ENCODE assay signal across 9 mouse cellular contexts in genomic region chr8:122285727-122286126, GRCm38 (mm10). TPM values are rescaled to one million over a fixed set of nuclear protein-coding genes. Genes with fewer than 3 reads are reported as not detected.
DNase-seq lines count a peak whose midpoint lies in the region; ATAC-seq lines count a peak whose summit lies in the region.
"Had no signal": no experiment of that assay in that cellular context is flagged by ENCODE, and none has a peak within 500 bp of the region (broad histone marks: within the 10 kb centered on the region; RNA-seq: fewer than 3 reads in every experiment).

No protein-coding gene starts in this region.

- no peaks in the 10 kb centered on the region for H3K9me3 ChIP-seq in kidney, embryonic 14.5 days (ENCODE audit: control insufficient read depth, low read length)
- H3K9me3 ChIP-seq: embryonic facial prominence, embryonic 12.5 days had no signal

- no peak for DNase-seq in kidney, adult 11 months
- DNase-seq in CD4-positive helper T cell, adult 2 months (ENCODE audit: low read depth, low spot score): peak; percentile 74
- DNase-seq in NIH3T3 (ENCODE audit: low read depth): peak; percentile 22
- peak; percentile 69 to 81 for DNase-seq in natural killer cell, adult 2 months (ENCODE audit: low spot score in 2 of 2)
- no peak for DNase-seq in frontal cortex, postnatal 25 days (ENCODE audit: low spot score in 2 of 2)
- no peak for DNase-seq in frontal cortex, postnatal 10 days (ENCODE audit: low spot score in 2 of 2)
- DNase-seq: adrenal gland, postnatal 10 days had no signal

- H3K4me3 ChIP-seq in kidney, embryonic 14.5 days (ENCODE audit: low read length): 0 out of 2 replicates have a peak overlapping the region, but pooled peaks have one; percentile 70

- 55% methylated on average over 6 of the region's 6 CpGs for WGBS in kidney, embryonic 14.5 days

- no peak overlapping the region for H3K27ac ChIP-seq in kidney, embryonic 14.5 days (ENCODE audit: low read depth, low read length)
- H3K27ac ChIP-seq: embryonic facial prominence, embryonic 12.5 days had no signal

- peaks cover 5% of the 10 kb centered on the region; the same call in 1 of the 2 replicates for H3K27me3 ChIP-seq in kidney, embryonic 14.5 days (ENCODE audit: control insufficient read depth, insufficient read depth, low read length)

- 0 out of 2 replicates have a peak overlapping the region, but pooled peaks have one; percentile 13 for H3K9ac ChIP-seq in kidney, embryonic 14.5 days (ENCODE audit: low read depth, low read length)
- H3K9ac ChIP-seq: embryonic facial prominence, embryonic 12.5 days had no signal

- no peaks in the 10 kb centered on the region for H3K36me3 ChIP-seq in kidney, embryonic 14.5 days (ENCODE audit: control insufficient read depth, insufficient read depth, low read length)
- H3K36me3 ChIP-seq: embryonic facial prominence, embryonic 12.5 days had no signal

- H3K4me2 ChIP-seq in kidney, embryonic 14.5 days (replicated peaks; ENCODE audit: low read depth, low read length): no peak overlapping the region

- H3K4me1 ChIP-seq in kidney, embryonic 14.5 days (ENCODE audit: control insufficient read depth, insufficient read depth, low read length): peaks cover 32% of the 10 kb centered on the region

- no peak for ATAC-seq in kidney, embryonic 14.5 days (ENCODE audit: low FRiP score, low TSS enrichment)

RNA-seq across cellular contexts. Expression of gene Zfpm1, which starts 3.8 kb away (rescaled TPM):
- 2.7 and 2.8 TPM in 2 replicates for polyA plus RNA-seq in kidney, embryonic 14.5 days (2014; fragmentation: Nextera tagmentation; extraction: Ambion mirVana)

Comparison
In these comparisons a context has a peak if more than half of its experiments do, and no peak if none do; other contexts are left out.
1. DNase-seq: peak in CD4-positive helper T cell, adult 2 months (single experiment), NIH3T3 (single experiment) and natural killer cell, adult 2 months (2 of 2); none in kidney, adult 11 months (single experiment), frontal cortex, postnatal 25 days (0 of 2) and frontal cortex, postnatal 10 days (0 of 2).